17 mouse cellular contexts compared by ENCODE assay signal in the genomic region with DNA sequence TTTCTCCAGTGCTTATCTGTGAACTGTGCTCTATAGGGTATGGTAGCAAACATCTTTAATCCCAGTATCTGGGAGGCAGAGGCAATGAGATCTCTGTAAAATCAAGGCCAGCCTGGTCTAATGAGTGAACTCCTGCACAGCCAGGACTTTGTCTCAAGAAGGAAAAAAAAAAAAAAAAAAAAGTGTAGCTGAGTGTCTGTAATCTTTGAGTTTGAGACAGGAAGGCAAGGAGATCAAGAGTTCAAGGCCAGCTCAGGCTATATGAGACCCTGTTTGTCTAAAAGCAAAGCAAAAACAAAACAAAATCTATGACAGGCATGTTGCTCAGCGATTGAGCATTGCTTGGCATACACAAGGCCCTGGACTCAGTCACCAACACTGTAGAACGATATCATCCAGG.
"Had no signal": no experiment of that assay in that cellular context is flagged by ENCODE, and none has a peak within 500 bp of the region (broad histone marks: within the 10 kb centered on the region; RNA-seq: fewer than 3 reads in every experiment).

No protein-coding gene starts in this region.

- H3K4me3 ChIP-seq: lung, embryonic 15.5 days; midbrain, embryonic 10.5 days; midbrain, embryonic 12.5 days; myocyte; neural tube, embryonic 12.5 days had no signal

- H3K9me3 ChIP-seq: lung, embryonic 15.5 days; midbrain, embryonic 10.5 days; midbrain, embryonic 12.5 days had no signal

- H3K36me3 ChIP-seq: lung, embryonic 15.5 days; midbrain, embryonic 10.5 days; midbrain, embryonic 12.5 days; neural tube, embryonic 12.5 days had no signal

- H3K9ac ChIP-seq: liver, postnatal 0 days; lung, embryonic 15.5 days; midbrain, embryonic 12.5 days; neural tube, embryonic 12.5 days had no signal

- ATAC-seq: liver, postnatal 0 days; midbrain, embryonic 16.5 days had no signal

- H3K27me3 ChIP-seq: lung, embryonic 15.5 days; midbrain, embryonic 12.5 days; neural tube, embryonic 12.5 days had no signal

- H3K27ac ChIP-seq: lung, embryonic 15.5 days; midbrain, embryonic 10.5 days; midbrain, embryonic 12.5 days; neural tube, embryonic 12.5 days had no signal

- H3K4me2 ChIP-seq: lung, embryonic 15.5 days; midbrain, embryonic 12.5 days; neural tube, embryonic 12.5 days had no signal

- DNase-seq: liver, postnatal 0 days; lung, adult 2 months; lung, postnatal 10 days; lung, postnatal 4 days; midbrain, embryonic 14.5 days; right cerebral cortex, postnatal 25 days; right cerebral cortex, postnatal 4 days; spleen, adult 18-20 months; thymus, adult 18-20 months; thymus, postnatal 14 days; thymus, postnatal 36 days had no signal

- H3K4me1 ChIP-seq: lung, embryonic 15.5 days; midbrain, embryonic 10.5 days; midbrain, embryonic 12.5 days; neural tube, embryonic 12.5 days had no signal
